Mouse (Mus musculus) common myeloid progenitor, adult 5-6 weeks (primary cell): ENCODE measurements around the gene Otulinl. TPM values are rescaled to one million over a fixed set of nuclear protein-coding genes. Genes with fewer than 3 reads are reported as not detected.
A peak's percentile ranks its signal among the peaks of the same experiment; 100 is the strongest.

Source experiments
- ATAC-seq: replicated peaks from 2 replicates; pipeline ENCODE4 v1.8.0; 2016; ENCODE audit warnings: low read depth, mild to moderate bottlenecking, moderate TSS enrichment, inconsistent platforms; ENCODE audit not compliant: poor library complexity, severe bottlenecking
- total RNA-seq: library from RNA; stranded (forward); fragments of 200-1000, 187-1606 nt; gene quantifications from 2 replicates; pipeline ENCODE4 v1.2.3, GENCODE M21; 2017

Otulinl gene
- total RNA-seq, 1 experiment from 2014 or later = 18.7 TPM

- no peak for ATAC-seq
Measured at GRCm38 (mm10) chr15:27683206-27683605, 1.8 kb upstream of the Otulinl start.

GRCm38 (mm10) chr15:27682619-27683018 lies 1.2 kb upstream of the Otulinl start:
- no peak for ATAC-seq

- ATAC-seq = no peak
Measured at GRCm38 (mm10) chr15:27680997-27681396, 382 bp downstream of the Otulinl start.

GRCm38 (mm10) chr15:27678511-27678910 lies 2.9 kb downstream of the Otulinl start:
- ATAC-seq = no peak

- no peak for ATAC-seq
Measured at GRCm38 (mm10) chr15:27677801-27678200, 3.6 kb downstream of the Otulinl start.

GRCm38 (mm10) chr15:27676211-27676610 lies 5.2 kb downstream of the Otulinl start:
- ATAC-seq = no peak

- ATAC-seq = peak; percentile 55
Measured at GRCm38 (mm10) chr15:27675122-27675521, 6.3 kb downstream of the Otulinl start.

GRCm38 (mm10) chr15:27674041-27674440 lies 7.3 kb downstream of the Otulinl start:
- ATAC-seq = no peak

- ATAC-seq = no peak
Measured at GRCm38 (mm10) chr15:27673151-27673550, 8.2 kb downstream of the Otulinl start.

- no peak for ATAC-seq
Measured at GRCm38 (mm10) chr15:27672259-27672658, 9.1 kb downstream of the Otulinl start.

- peak; percentile 31 for ATAC-seq
Measured at GRCm38 (mm10) chr15:27671612-27672245, 9.7 kb downstream of the Otulinl start.

- ATAC-seq = no peak
Measured at GRCm38 (mm10) chr15:27670708-27671107, 10.7 kb downstream of the Otulinl start.

- no peak for ATAC-seq
Measured at GRCm38 (mm10) chr15:27669931-27670411, 11.4 kb downstream of the Otulinl start.

- ATAC-seq = no peak
Measured at GRCm38 (mm10) chr15:27669276-27669675, 12.1 kb downstream of the Otulinl start.

- no peak for ATAC-seq
Measured at GRCm38 (mm10) chr15:27668557-27668956, 12.8 kb downstream of the Otulinl start.

GRCm38 (mm10) chr15:27668001-27668461 lies 13.3 kb downstream of the Otulinl start:
- no peak for ATAC-seq

GRCm38 (mm10) chr15:27666911-27667539 lies 14.4 kb downstream of the Otulinl start:
- ATAC-seq = no peak

GRCm38 (mm10) chr15:27665392-27665911 lies 15.9 kb downstream of the Otulinl start:
- peak; percentile 37 for ATAC-seq

- ATAC-seq = peak; percentile 77
Measured at GRCm38 (mm10) chr15:27664126-27664525, 17.3 kb downstream of the Otulinl start.

- ATAC-seq = no peak
Measured at GRCm38 (mm10) chr15:27662699-27663098, 18.7 kb downstream of the Otulinl start.

- ATAC-seq = no peak
Measured at GRCm38 (mm10) chr15:27661696-27662095, 19.7 kb downstream of the Otulinl start.
